Mouse (Mus musculus): ENCODE data around the gene Serpinb1b.

Serpinb1b gene

GRCm38 (mm10) chr13:33091306-33091705 lies 12.9 kb downstream of the Serpinb1b start:
- no peak for DNase-seq (ENCODE audit: low spot score in 2 of 2)

GRCm38 (mm10) chr13:33095575-33095974 lies 17.2 kb downstream of the Serpinb1b start:
- no peak for DNase-seq (ENCODE audit: low spot score in 2 of 2)

GRCm38 (mm10) chr13:33105626-33106025 lies 27.3 kb downstream of the Serpinb1b start:
- DNase-seq (ENCODE audit: low spot score in 2 of 2) = no peak

- DNase-seq (ENCODE audit: low spot score in 2 of 2) = no peak
Observed at GRCm38 (mm10) chr13:33113054-33113453, 34.7 kb downstream of the Serpinb1b start.

- DNase-seq (ENCODE audit: low spot score in 2 of 2) = no peak
Observed at GRCm38 (mm10) chr13:33137717-33138116, 59.3 kb downstream of the Serpinb1b start.

- DNase-seq (ENCODE audit: low spot score in 2 of 2) = no peak
Observed at GRCm38 (mm10) chr13:33141435-33141834, 63.1 kb downstream of the Serpinb1b start.

All from urinary bladder, adult 18-20 months (tissue).